Mouse (Mus musculus): ENCODE measurements at regions not wholly inside any gene's neighbourhood (a gene's known extent, or its start where the extent isn't known, plus 50 kb on each side); places are given as distances from the start of the nearest gene placed in this dataset.

GRCm38 (mm10) chr8:115428528-115429290, 278.9 kb downstream of the Maf start:
- DNase-seq (ENCODE audit: low read depth, low spot score): peak; percentile 81

- no peak for DNase-seq (ENCODE audit: low read depth, low spot score)
Measured at GRCm38 (mm10) chr8:115428022-115428421, 279.6 kb downstream of the Maf start.

GRCm38 (mm10) chr8:115427490-115427889, 280.1 kb downstream of the Maf start:
- DNase-seq (ENCODE audit: low read depth, low spot score): no peak

- no peak for DNase-seq (ENCODE audit: low read depth, low spot score)
Measured at GRCm38 (mm10) chr8:115426543-115426942, 281.1 kb downstream of the Maf start.

- no peak for DNase-seq (ENCODE audit: low read depth, low spot score)
Measured at GRCm38 (mm10) chr8:115425360-115425759, 282.2 kb downstream of the Maf start.

- DNase-seq (ENCODE audit: low read depth, low spot score): no peak
Measured at GRCm38 (mm10) chr8:115423682-115424081, 283.9 kb downstream of the Maf start.

- DNase-seq (ENCODE audit: low read depth, low spot score): no peak
Measured at GRCm38 (mm10) chr8:115423056-115423455, 284.5 kb downstream of the Maf start.

GRCm38 (mm10) chr8:115420536-115420935, 287.1 kb downstream of the Maf start:
- DNase-seq (ENCODE audit: low read depth, low spot score): no peak

GRCm38 (mm10) chr8:115420131-115420530, 287.5 kb downstream of the Maf start:
- no peak for DNase-seq (ENCODE audit: low read depth, low spot score)

- DNase-seq (ENCODE audit: low read depth, low spot score): no peak
Measured at GRCm38 (mm10) chr8:115418056-115418455, 289.5 kb downstream of the Maf start.

GRCm38 (mm10) chr8:115414061-115414473, 293.5 kb downstream of the Maf start:
- DNase-seq (ENCODE audit: low read depth, low spot score): peak; percentile 39

GRCm38 (mm10) chr8:115411756-115412155, 295.8 kb downstream of the Maf start:
- DNase-seq (ENCODE audit: low read depth, low spot score): peak; percentile 66

GRCm38 (mm10) chr8:115411061-115411460, 296.5 kb downstream of the Maf start:
- DNase-seq (ENCODE audit: low read depth, low spot score): no peak

- no peak for DNase-seq (ENCODE audit: low read depth, low spot score)
Measured at GRCm38 (mm10) chr8:115410191-115410590, 297.4 kb downstream of the Maf start.

GRCm38 (mm10) chr8:115407535-115407934, 300.1 kb downstream of the Maf start:
- no peak for DNase-seq (ENCODE audit: low read depth, low spot score)

- DNase-seq (ENCODE audit: low read depth, low spot score): no peak
Measured at GRCm38 (mm10) chr8:115403601-115404000, 304.0 kb downstream of the Maf start.

GRCm38 (mm10) chr8:115402471-115403197, 305.0 kb downstream of the Maf start:
- DNase-seq (ENCODE audit: low read depth, low spot score): peak; percentile 47
